Mouse (Mus musculus) heart, embryonic 11.5 days (tissue): ENCODE results near the gene Cyp2d26. TPM values are rescaled to one million over a fixed set of nuclear protein-coding genes. Genes with fewer than 3 reads are reported as not detected.

ENCODE experiments used
- ATAC-seq: fragments of 200-750 bp; cut with Nextera tagmentation; replicated peaks from 2 replicates; pipeline ENCODE4 v1.8.0; 2017; ENCODE audit warnings: moderate library complexity; ENCODE audit not compliant: insufficient number of reproducible peaks, low FRiP score, low TSS enrichment
- H3K27ac ChIP-seq: fragments of 300-500 bp; sonication (generic); 2 replicates; pipeline ENCODE4 v1.5.1; 2014; ENCODE audit warnings: mild to moderate bottlenecking, low read depth, low read length
- H3K27me3 ChIP-seq: fragments of 300-500 bp; sonication (generic); 2 replicates; pipeline ENCODE4 v1.6.1; 2014; ENCODE audit warnings: mild to moderate bottlenecking, low read length, mixed read lengths; ENCODE audit not compliant: control insufficient read depth, insufficient read depth
- H3K36me3 ChIP-seq: fragments of 300-500 bp; sonication (generic); 2 replicates; pipeline ENCODE4 v1.6.1; 2014; ENCODE audit warnings: mild to moderate bottlenecking, low read length, moderate library complexity, mixed read lengths; ENCODE audit not compliant: control insufficient read depth, insufficient read depth
- H3K4me1 ChIP-seq: fragments of 300-500 bp; sonication (generic); 2 replicates; pipeline ENCODE4 v1.6.1; 2014; ENCODE audit warnings: low read length; ENCODE audit not compliant: control insufficient read depth, insufficient read depth
- H3K4me2 ChIP-seq: fragments of 300-500 bp; sonication (generic); 2 replicates; pipeline ENCODE4 v1.6.1; 2014; ENCODE audit warnings: mild to moderate bottlenecking, moderate library complexity
- H3K4me3 ChIP-seq: fragments of 300-500 bp; sonication (generic); 2 replicates; pipeline ENCODE4 v1.5.1; 2014; ENCODE audit warnings: low read depth, low read length
- H3K9ac ChIP-seq: fragments of 300-500 bp; sonication (generic); 2 replicates; pipeline ENCODE4 v1.6.1; 2014; ENCODE audit warnings: mild to moderate bottlenecking, low read depth, low read length, moderate library complexity
- H3K9me3 ChIP-seq: fragments of 300-500 bp; sonication (generic); replicated peaks from 2 replicates; pipeline ENCODE4 v1.6.1; 2016; ENCODE audit warnings: low read length; ENCODE audit not compliant: control insufficient read depth
- WGBS: fragments of 180-500 bp; shearing (Covaris S2); extraction: QIAGEN DNeasy Blood & Tissue Kit; methylation state at CpG from one replicate; pipeline ENCODE4 v1.1.7; 2014; ENCODE audit not compliant: insufficient replicate concordance; 5-methylcytosine and 5-hydroxymethylcytosine counted together
- polyA plus RNA-seq: library from polyadenylated mRNA; unstranded; fragments of >200 nt; fragmentation: Nextera tagmentation; extraction: Ambion mirVana; gene quantifications from 2 replicates; pipeline ENCODE4 v1.2.1, GENCODE M21; 2014

The Cyp2d26 gene
- not detected in 2 replicates for polyA plus RNA-seq

DNA sequence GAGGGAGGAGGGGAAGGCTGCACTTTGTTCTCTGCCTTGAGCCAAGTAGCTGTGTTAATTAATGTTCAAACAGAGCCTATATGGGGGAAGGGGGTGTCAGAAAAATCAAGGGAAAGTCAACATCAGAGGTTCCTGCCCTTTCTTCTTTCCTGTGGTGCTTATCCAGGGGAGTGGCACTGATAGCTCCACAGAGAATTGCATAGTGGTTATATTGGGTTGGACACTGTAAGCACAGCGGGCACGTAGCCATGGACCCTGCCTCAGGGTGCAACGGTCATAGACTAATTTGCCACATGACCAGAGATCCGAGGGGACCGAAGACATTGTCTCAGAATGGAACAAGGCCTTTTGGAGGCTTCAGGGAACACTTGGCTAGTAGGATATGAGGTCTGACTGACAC is at the start of gene Cyp2d26:
Gene Cyp2d26, minus strand, starts transcription at position 18 of the 400 bp plus-strand sequence.
- 84% methylated on average over 5 of the region's 5 CpGs for WGBS
- Histone ChIP-seq H3K9me3 (no peaks in the 10 kb centered on the region), H3K27ac (no peak within 1 kb of the TSS), H3K36me3 (no peaks in the 10 kb centered on the region), H3K4me3 (no peak within 1 kb of the TSS), H3K9ac (no peak within 1 kb of the TSS), H3K27me3 (no peaks in the 10 kb centered on the region), H3K4me1 (no peaks in the 10 kb centered on the region), H3K4me2 (no peak within 1 kb of the TSS)
- ATAC-seq: no peak

DNA sequence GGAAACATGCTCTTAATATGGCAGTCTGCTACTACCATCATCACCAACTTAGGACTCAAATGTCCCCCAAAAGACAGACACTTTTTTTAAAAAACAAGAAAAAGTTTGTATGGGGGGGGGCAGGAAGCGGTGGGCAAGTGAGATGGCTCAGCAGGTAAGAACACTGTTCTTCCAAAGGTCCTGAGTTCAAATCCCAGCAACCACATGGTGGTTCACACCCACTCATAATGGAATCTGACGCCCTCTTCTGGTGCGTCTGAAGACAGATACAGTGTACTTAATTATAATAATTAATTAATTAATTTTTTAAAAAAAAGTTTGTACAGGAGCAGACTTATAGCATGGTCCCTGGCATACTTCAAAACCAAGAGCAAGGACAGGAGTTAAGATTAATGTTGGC is 45.1 kb upstream of the Cyp2d26 start:
- no peaks in the 10 kb centered on the region for H3K4me1 ChIP-seq
- 91% methylated on average over 3 of the region's 3 CpGs for WGBS
- H3K27ac ChIP-seq: no peak overlapping the region
- H3K4me3 ChIP-seq: no peak overlapping the region
- no peak overlapping the region for H3K9ac ChIP-seq
- H3K4me2 ChIP-seq: no peak overlapping the region
- H3K27me3 ChIP-seq: no peaks in the 10 kb centered on the region
- H3K9me3 ChIP-seq: no peaks in the 10 kb centered on the region
- H3K36me3 ChIP-seq: no peaks in the 10 kb centered on the region
- ATAC-seq: no peak

DNA sequence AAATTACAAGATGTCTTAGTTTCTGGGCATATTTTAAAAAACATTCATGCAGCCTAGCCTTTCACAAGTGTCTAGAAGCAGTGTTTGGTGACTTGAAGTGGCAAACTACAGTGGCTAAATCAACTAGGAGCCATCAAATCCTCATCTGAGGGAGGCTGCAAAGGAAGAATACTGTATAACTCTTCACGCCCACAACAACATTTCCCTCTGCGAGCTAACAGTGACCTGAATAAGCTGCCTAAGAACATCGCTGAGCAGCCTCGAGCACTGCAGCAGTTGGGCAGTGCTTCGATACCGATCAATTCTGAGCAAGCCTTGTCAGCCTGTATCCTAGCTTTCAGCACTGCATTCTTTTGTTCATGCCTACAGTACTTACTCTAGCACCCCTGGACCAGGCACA is 35.8 kb upstream of the Cyp2d26 start:
- Histone ChIP-seq H3K27me3 (no peaks in the 10 kb centered on the region), H3K27ac (no peak overlapping the region), H3K9ac (no peak overlapping the region), H3K4me2 (no peak overlapping the region), H3K9me3 (no peaks in the 10 kb centered on the region), H3K36me3 (no peaks in the 10 kb centered on the region), H3K4me3 (no peak overlapping the region), H3K4me1 (no peaks in the 10 kb centered on the region)
- ATAC-seq: no peak
- WGBS: 78% methylated on average over 6 of the region's 6 CpGs

DNA sequence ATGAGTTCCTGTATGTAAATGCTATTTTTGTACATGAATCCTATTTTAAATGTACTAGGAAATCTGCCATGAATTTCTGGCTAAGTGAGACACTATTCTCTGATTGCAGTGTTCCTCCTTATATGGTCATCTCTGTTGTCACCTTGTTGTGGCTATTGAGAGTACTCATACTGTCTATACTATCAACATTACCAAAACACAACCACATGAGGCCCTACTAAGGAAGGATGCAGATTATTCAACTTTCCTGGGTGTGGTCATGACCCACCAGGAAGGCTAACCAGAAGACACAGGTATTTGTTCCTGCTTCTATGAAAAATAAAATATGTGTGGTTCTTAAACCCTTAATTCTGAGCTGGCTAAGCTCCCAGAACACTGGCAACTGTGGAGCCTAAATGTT is 31.8 kb upstream of the Cyp2d26 start:
- no peaks in the 10 kb centered on the region for H3K4me1 ChIP-seq
- H3K9ac ChIP-seq: no peak overlapping the region
- no peaks in the 10 kb centered on the region for H3K27me3 ChIP-seq
- no peak overlapping the region for H3K4me2 ChIP-seq
- no peaks in the 10 kb centered on the region; the same call in 1 of the 2 replicates for H3K36me3 ChIP-seq
- no peak for ATAC-seq
- H3K9me3 ChIP-seq: no peaks in the 10 kb centered on the region
- no peak overlapping the region for H3K4me3 ChIP-seq
- no peak overlapping the region for H3K27ac ChIP-seq

DNA sequence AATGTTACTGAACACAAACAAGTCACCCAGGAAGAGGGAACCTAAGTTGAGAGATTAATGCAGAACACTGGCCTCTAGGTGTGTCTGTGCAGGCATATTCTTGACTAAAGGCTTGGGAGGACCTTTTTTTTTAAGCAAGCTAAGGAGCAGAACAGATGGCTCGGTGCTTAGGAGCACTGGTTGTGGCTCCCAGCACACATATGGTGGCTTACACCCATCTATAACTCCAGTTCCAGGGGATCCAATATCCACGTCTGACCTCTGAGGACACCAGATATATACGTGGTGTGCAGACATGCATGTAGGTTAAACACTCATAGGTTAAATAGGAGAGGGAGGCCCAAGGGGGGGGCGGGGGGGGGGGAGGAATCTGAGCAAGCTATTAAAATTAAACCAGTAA is 28.3 kb upstream of the Cyp2d26 start:
- Histone ChIP-seq H3K36me3 (no peaks in the 10 kb centered on the region; the same call in 1 of the 2 replicates), H3K4me2 (no peak overlapping the region), H3K9ac (no peak overlapping the region), H3K4me3 (no peak overlapping the region), H3K4me1 (no peaks in the 10 kb centered on the region), H3K9me3 (no peaks in the 10 kb centered on the region), H3K27me3 (no peaks in the 10 kb centered on the region), H3K27ac (no peak overlapping the region)
- 81% methylated on average over 3 of the region's 4 CpGs for WGBS
- no peak for ATAC-seq

DNA sequence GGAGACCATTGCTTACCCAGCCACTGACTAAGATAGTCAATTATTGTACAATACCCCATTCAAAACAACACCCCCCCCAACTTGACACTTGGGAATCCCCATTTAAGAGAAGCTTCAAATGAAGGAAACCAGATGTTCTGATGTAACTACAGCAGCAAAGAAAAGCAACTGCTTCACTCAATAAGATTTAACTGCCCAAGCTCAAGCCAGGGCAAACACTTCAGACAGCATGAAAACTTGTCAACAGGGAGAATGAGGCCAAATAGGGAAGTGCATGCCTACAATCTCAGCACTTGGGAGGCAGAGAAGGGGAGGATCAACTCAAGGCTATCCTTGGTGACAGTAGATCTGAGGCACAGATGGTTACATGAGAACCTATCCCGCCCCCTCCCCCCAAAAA is 27.6 kb upstream of the Cyp2d26 start:
- H3K27me3 ChIP-seq: no peaks in the 10 kb centered on the region
- no peak overlapping the region for H3K4me3 ChIP-seq
- H3K4me1 ChIP-seq: no peaks in the 10 kb centered on the region
- H3K9ac ChIP-seq: no peak overlapping the region
- 71% methylated on average over 1 of the region's 1 CpGs for WGBS
- ATAC-seq: no peak
- no peaks in the 10 kb centered on the region for H3K9me3 ChIP-seq
- no peak overlapping the region for H3K27ac ChIP-seq
- H3K36me3 ChIP-seq: no peaks in the 10 kb centered on the region; the same call in 1 of the 2 replicates
- H3K4me2 ChIP-seq: no peak overlapping the region

DNA sequence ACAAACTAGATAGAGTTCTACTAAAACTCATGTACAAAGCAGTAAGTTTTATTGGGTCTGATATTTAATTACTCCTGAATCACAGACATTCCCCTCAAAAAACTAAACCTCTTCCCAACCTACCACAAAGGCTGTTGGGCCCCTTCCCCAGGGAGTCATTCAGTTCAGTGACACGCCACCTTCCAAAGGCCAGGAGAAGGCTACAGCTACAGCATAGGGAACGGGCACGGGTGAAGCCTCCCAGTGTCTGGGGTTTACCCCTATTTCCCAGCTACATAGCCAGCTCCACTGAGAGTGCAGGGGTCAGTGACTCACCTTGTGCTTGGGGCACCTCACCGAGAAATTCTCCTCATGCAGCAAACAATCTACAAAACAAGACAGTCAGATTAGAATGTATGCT is 21.2 kb upstream of the Cyp2d26 start:
- H3K36me3 ChIP-seq: no peaks in the 10 kb centered on the region
- no peak overlapping the region for H3K4me3 ChIP-seq
- H3K4me2 ChIP-seq: no peak overlapping the region
- no peaks in the 10 kb centered on the region for H3K9me3 ChIP-seq
- 84% methylated on average over 4 of the region's 4 CpGs for WGBS
- H3K4me1 ChIP-seq: no peaks in the 10 kb centered on the region
- H3K27me3 ChIP-seq: no peaks in the 10 kb centered on the region
- ATAC-seq: no peak
- no peak overlapping the region for H3K27ac ChIP-seq
- no peak overlapping the region for H3K9ac ChIP-seq

DNA sequence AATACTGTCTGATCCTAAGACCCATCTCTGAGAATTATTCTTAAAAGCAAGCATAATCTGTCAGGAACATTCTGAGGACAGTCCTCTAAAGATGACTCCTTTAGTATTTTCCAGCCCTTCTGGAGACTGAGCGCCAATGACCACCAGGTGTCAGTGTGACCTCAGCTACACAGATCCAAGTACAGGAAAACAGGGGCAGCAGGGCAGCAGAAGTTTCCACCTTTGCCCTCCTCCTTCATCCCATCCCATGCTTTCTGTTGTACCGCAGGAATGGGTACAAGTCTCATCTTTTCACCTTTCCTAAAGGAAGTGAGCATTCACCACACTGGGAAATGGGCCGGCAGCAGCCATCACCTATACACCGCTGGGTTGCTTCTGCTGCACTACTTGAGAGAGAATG is 20.7 kb upstream of the Cyp2d26 start:
- no peaks in the 10 kb centered on the region for H3K27me3 ChIP-seq
- H3K9me3 ChIP-seq: no peaks in the 10 kb centered on the region
- no peak overlapping the region for H3K4me3 ChIP-seq
- no peaks in the 10 kb centered on the region for H3K4me1 ChIP-seq
- H3K4me2 ChIP-seq: no peak overlapping the region
- no peak overlapping the region for H3K9ac ChIP-seq
- ATAC-seq: no peak
- WGBS: 64% methylated on average over 4 of the region's 4 CpGs
- H3K27ac ChIP-seq: no peak overlapping the region
- no peaks in the 10 kb centered on the region for H3K36me3 ChIP-seq

DNA sequence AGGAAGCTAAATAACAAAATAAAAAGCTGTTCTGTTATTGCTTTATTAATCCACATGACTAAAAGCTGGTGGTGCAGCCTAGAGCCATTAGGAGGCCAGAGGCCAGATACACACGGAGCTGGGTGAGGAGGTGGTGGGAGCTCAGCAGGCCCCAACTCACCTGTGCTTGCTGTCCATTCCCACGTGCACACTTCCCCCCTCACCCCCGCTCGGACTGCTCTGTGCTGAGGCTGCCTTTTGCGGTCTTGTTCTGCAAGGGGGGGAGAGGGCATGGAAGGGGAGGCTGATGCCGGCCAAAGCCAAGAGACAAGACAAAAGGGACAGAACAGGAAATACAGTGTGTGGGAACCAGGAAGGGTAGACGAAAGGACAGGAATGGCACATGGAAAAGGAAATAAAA is 20.2 kb upstream of the Cyp2d26 start:
- Histone ChIP-seq H3K36me3 (no peaks in the 10 kb centered on the region), H3K27me3 (no peaks in the 10 kb centered on the region), H3K9me3 (no peaks in the 10 kb centered on the region), H3K27ac (no peak overlapping the region), H3K4me2 (no peak overlapping the region), H3K4me1 (no peaks in the 10 kb centered on the region), H3K9ac (no peak overlapping the region), H3K4me3 (no peak overlapping the region)
- WGBS: 76% methylated on average over 7 of the region's 7 CpGs
- ATAC-seq: no peak
